Mouse (Mus musculus): ENCODE measurements at regions not wholly inside any gene's neighbourhood (a gene's known extent, or its start where the extent isn't known, plus 50 kb on each side); places are given as distances from the start of the nearest gene placed in this dataset.

GRCm38 (mm10) chr19:26091386-26091785, 419.2 kb downstream of the Dmrt2 start:
- no peaks in the 10 kb centered on the region for H3K27me3 ChIP-seq (ENCODE audit: control insufficient read depth, insufficient read depth, low read length)
- TF ChIP-seq CTCF (IDR thresholded peaks at IDR 0.05; ENCODE audit: control insufficient read depth, insufficient read depth, insufficient replicate concordance, low read depth, low read length) (no peak), POLR2A (IDR thresholded peaks at IDR 0.05; ENCODE audit: control insufficient read depth, low read depth, low read length) (no peak)
- no peak overlapping the region for H3K4me3 ChIP-seq (ENCODE audit: control insufficient read depth, low read depth, low read length)
- H3K36me3 ChIP-seq (ENCODE audit: control insufficient read depth, insufficient read depth, low read length) = no peaks in the 10 kb centered on the region
- no peak overlapping the region for H3K27ac ChIP-seq (ENCODE audit: control insufficient read depth, insufficient read depth, low read depth, low read length)
- no peaks in the 10 kb centered on the region for H3K4me1 ChIP-seq (ENCODE audit: control insufficient read depth, insufficient read depth, low read length)

GRCm38 (mm10) chr19:26093844-26094243, 421.6 kb downstream of the Dmrt2 start:
- no peak overlapping the region for H3K4me3 ChIP-seq (ENCODE audit: control insufficient read depth, low read depth, low read length)
- no peaks in the 10 kb centered on the region for H3K4me1 ChIP-seq (ENCODE audit: control insufficient read depth, insufficient read depth, low read length)
- TF ChIP-seq POLR2A (IDR thresholded peaks at IDR 0.05; ENCODE audit: control insufficient read depth, low read depth, low read length) = no peak
- TF ChIP-seq CTCF (IDR thresholded peaks at IDR 0.05; ENCODE audit: control insufficient read depth, insufficient read depth, insufficient replicate concordance, low read depth, low read length) = no peak
- H3K36me3 ChIP-seq (ENCODE audit: control insufficient read depth, insufficient read depth, low read length) = no peaks in the 10 kb centered on the region
- H3K27ac ChIP-seq (ENCODE audit: control insufficient read depth, insufficient read depth, low read depth, low read length) = no peak overlapping the region
- no peaks in the 10 kb centered on the region for H3K27me3 ChIP-seq (ENCODE audit: control insufficient read depth, insufficient read depth, low read length)

DNA sequence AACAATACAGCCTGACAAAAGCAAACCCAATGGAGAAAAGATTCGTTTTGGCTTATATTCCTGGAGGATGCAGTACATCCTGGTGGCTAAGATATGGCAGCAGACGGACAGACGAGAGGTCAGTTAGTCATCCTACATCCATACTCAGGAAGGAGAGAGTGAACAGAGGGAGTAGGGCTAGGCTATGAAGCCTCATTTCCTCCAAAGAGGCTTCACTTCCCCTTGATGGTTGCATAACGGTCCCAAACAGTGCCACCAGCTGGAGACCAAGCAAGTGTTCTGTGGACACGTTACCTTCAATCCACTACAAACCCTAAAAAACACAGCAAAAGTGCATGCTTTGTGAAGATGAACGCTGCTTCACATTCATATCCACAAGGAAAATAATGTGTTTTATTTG, 442.1 kb downstream of the Dmrt2 start:
- no peaks in the 10 kb centered on the region for H3K36me3 ChIP-seq (ENCODE audit: control insufficient read depth, insufficient read depth, low read length)
- no peak overlapping the region for H3K4me3 ChIP-seq (ENCODE audit: control insufficient read depth, low read depth, low read length)
- no peaks in the 10 kb centered on the region for H3K4me1 ChIP-seq (ENCODE audit: control insufficient read depth, insufficient read depth, low read length)
- no peaks in the 10 kb centered on the region for H3K27me3 ChIP-seq (ENCODE audit: control insufficient read depth, insufficient read depth, low read length)
- TF ChIP-seq POLR2A (IDR thresholded peaks at IDR 0.05; ENCODE audit: control insufficient read depth, low read depth, low read length) = no peak
- no peak for TF ChIP-seq CTCF (IDR thresholded peaks at IDR 0.05; ENCODE audit: control insufficient read depth, insufficient read depth, insufficient replicate concordance, low read depth, low read length)
- H3K27ac ChIP-seq (ENCODE audit: control insufficient read depth, insufficient read depth, low read depth, low read length) = no peak overlapping the region

DNA sequence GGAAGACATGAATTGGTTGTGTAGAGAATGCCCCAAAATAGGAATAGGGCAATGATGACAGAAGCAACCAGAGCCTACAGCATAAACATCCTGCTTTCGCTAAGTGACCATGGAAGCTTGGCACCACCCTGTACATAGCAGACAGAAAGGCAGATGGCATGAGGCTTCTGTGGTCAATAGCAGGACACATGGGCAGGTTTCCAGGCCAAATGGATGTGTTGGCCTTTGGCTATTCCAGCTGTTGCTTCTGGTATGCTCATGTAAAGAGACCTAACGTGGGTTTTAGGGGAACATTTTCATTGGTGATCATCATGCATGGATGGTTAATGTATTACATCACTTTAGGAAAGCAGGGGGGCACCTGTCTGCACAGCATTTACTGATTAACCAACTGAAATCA, 456.2 kb downstream of the Dmrt2 start:
- no peak for TF ChIP-seq POLR2A (IDR thresholded peaks at IDR 0.05; ENCODE audit: control insufficient read depth, low read depth, low read length)
- TF ChIP-seq CTCF (IDR thresholded peaks at IDR 0.05; ENCODE audit: control insufficient read depth, insufficient read depth, insufficient replicate concordance, low read depth, low read length) = no peak
- Histone ChIP-seq H3K36me3 (ENCODE audit: control insufficient read depth, insufficient read depth, low read length) (no peaks in the 10 kb centered on the region), H3K27me3 (ENCODE audit: control insufficient read depth, insufficient read depth, low read length) (no peaks in the 10 kb centered on the region), H3K4me1 (ENCODE audit: control insufficient read depth, insufficient read depth, low read length) (no peaks in the 10 kb centered on the region), H3K4me3 (ENCODE audit: control insufficient read depth, low read depth, low read length) (no peak overlapping the region), H3K27ac (ENCODE audit: control insufficient read depth, insufficient read depth, low read depth, low read length) (no peak overlapping the region)

GRCm38 (mm10) chr19:26134385-26134784, 462.2 kb downstream of the Dmrt2 start:
- H3K4me1 ChIP-seq (ENCODE audit: control insufficient read depth, insufficient read depth, low read length) = no peaks in the 10 kb centered on the region
- no peak for TF ChIP-seq POLR2A (IDR thresholded peaks at IDR 0.05; ENCODE audit: control insufficient read depth, low read depth, low read length)
- no peak for TF ChIP-seq CTCF (IDR thresholded peaks at IDR 0.05; ENCODE audit: control insufficient read depth, insufficient read depth, insufficient replicate concordance, low read depth, low read length)
- no peaks in the 10 kb centered on the region for H3K27me3 ChIP-seq (ENCODE audit: control insufficient read depth, insufficient read depth, low read length)
- no peak overlapping the region for H3K27ac ChIP-seq (ENCODE audit: control insufficient read depth, insufficient read depth, low read depth, low read length)
- H3K4me3 ChIP-seq (ENCODE audit: control insufficient read depth, low read depth, low read length) = no peak overlapping the region
- no peaks in the 10 kb centered on the region for H3K36me3 ChIP-seq (ENCODE audit: control insufficient read depth, insufficient read depth, low read length)

GRCm38 (mm10) chr19:26135398-26136104, 463.3 kb downstream of the Dmrt2 start:
- no peaks in the 10 kb centered on the region for H3K27me3 ChIP-seq (ENCODE audit: control insufficient read depth, insufficient read depth, low read length)
- H3K4me1 ChIP-seq (ENCODE audit: control insufficient read depth, insufficient read depth, low read length) = no peaks in the 10 kb centered on the region
- no peak overlapping the region for H3K4me3 ChIP-seq (ENCODE audit: control insufficient read depth, low read depth, low read length)
- H3K27ac ChIP-seq (ENCODE audit: control insufficient read depth, insufficient read depth, low read depth, low read length) = no peak overlapping the region
- no peaks in the 10 kb centered on the region for H3K36me3 ChIP-seq (ENCODE audit: control insufficient read depth, insufficient read depth, low read length)
- no peak for TF ChIP-seq CTCF (IDR thresholded peaks at IDR 0.05; ENCODE audit: control insufficient read depth, insufficient read depth, insufficient replicate concordance, low read depth, low read length)
- no peak for TF ChIP-seq POLR2A (IDR thresholded peaks at IDR 0.05; ENCODE audit: control insufficient read depth, low read depth, low read length)

DNA sequence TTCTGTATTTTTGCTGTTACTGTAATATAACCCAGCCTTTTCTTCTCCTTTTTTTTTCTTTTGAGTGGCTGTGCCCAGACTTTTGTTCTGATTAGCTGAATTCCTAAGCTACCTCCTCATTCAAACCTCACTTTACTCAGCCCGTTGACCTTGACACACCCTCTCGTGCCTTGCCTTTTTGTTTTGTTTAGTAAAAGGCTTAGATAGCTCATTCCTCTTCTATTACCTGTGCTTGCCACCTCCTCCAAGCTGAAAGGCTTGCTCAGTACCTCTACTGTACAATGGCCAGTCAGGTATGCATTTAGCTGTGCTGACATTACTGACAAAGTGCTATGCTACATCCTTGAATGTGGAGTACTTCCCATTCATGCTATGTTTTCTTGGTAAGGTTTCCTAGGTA, 464.2 kb upstream of the Smarca2 start:
- Histone ChIP-seq H3K27me3 (ENCODE audit: control insufficient read depth, insufficient read depth, low read length) (no peaks in the 10 kb centered on the region), H3K4me1 (ENCODE audit: control insufficient read depth, insufficient read depth, low read length) (no peaks in the 10 kb centered on the region), H3K4me3 (ENCODE audit: control insufficient read depth, low read depth, low read length) (no peak overlapping the region), H3K36me3 (ENCODE audit: control insufficient read depth, insufficient read depth, low read length) (no peaks in the 10 kb centered on the region), H3K27ac (ENCODE audit: control insufficient read depth, insufficient read depth, low read depth, low read length) (no peak overlapping the region)
- TF ChIP-seq POLR2A (IDR thresholded peaks at IDR 0.05; ENCODE audit: control insufficient read depth, low read depth, low read length) (no peak), CTCF (IDR thresholded peaks at IDR 0.05; ENCODE audit: control insufficient read depth, insufficient read depth, insufficient replicate concordance, low read depth, low read length) (no peak)

Measured in testis, adult 2 months (tissue).